Mouse (Mus musculus) kidney, adult 11 months (tissue): Measurements from ENCODE around the gene Tcf19.

ENCODE experiments used
- DNase-seq: peaks from one replicate; pipeline ENCODE4 v3.0.0; 2022

Gene Tcf19

GRCm38 (mm10) chr17:35516652-35517500 lies at the start of gene Tcf19, which contains the start of gene Cchcr1:
Gene Tcf19, minus strand, starts transcription at chr17:35516824.
Gene Cchcr1, plus strand, starts transcription at chr17:35517100.
- peak; percentile 99 for DNase-seq

GRCm38 (mm10) chr17:35558216-35558615 lies 41.6 kb upstream of the Tcf19 start:
- DNase-seq, result no peak

GRCm38 (mm10) chr17:35557351-35557750 lies 40.7 kb upstream of the Tcf19 start:
- DNase-seq, result no peak

- DNase-seq, result peak; percentile 87
Measured at GRCm38 (mm10) chr17:35556812-35557211, 40.2 kb upstream of the Tcf19 start.

- DNase-seq, result peak; percentile 53
Measured at GRCm38 (mm10) chr17:35556186-35556765, 39.7 kb upstream of the Tcf19 start.

- DNase-seq, result no peak
Measured at GRCm38 (mm10) chr17:35554761-35555397, 38.3 kb upstream of the Tcf19 start.

- DNase-seq, result no peak
Measured at GRCm38 (mm10) chr17:35554321-35554720, 37.7 kb upstream of the Tcf19 start.

- DNase-seq, result no peak
Measured at GRCm38 (mm10) chr17:35551881-35552414, 35.3 kb upstream of the Tcf19 start, which contains the start of gene Cdsn. Gene Cdsn, plus strand, starts transcription at chr17:35552128.

GRCm38 (mm10) chr17:35550871-35551270 lies 34.2 kb upstream of the Tcf19 start:
- no peak for DNase-seq

- no peak for DNase-seq
Measured at GRCm38 (mm10) chr17:35550143-35550494, 33.5 kb upstream of the Tcf19 start.

- peak; percentile 67 for DNase-seq
Measured at GRCm38 (mm10) chr17:35549437-35550142, 33.0 kb upstream of the Tcf19 start.

- DNase-seq, result no peak
Measured at GRCm38 (mm10) chr17:35548636-35549035, 32.0 kb upstream of the Tcf19 start.

GRCm38 (mm10) chr17:35547465-35547864 lies 30.8 kb upstream of the Tcf19 start:
- no peak for DNase-seq

GRCm38 (mm10) chr17:35544680-35545079 lies 28.1 kb upstream of the Tcf19 start:
- DNase-seq, result peak; percentile 41

GRCm38 (mm10) chr17:35544001-35544400 lies 27.4 kb upstream of the Tcf19 start:
- no peak for DNase-seq

GRCm38 (mm10) chr17:35543412-35543861 lies 26.8 kb upstream of the Tcf19 start:
- no peak for DNase-seq

- DNase-seq, result no peak
Measured at GRCm38 (mm10) chr17:35542761-35543411, 26.3 kb upstream of the Tcf19 start.

- no peak for DNase-seq
Measured at GRCm38 (mm10) chr17:35539540-35539939, 22.9 kb upstream of the Tcf19 start.

- DNase-seq, result no peak
Measured at GRCm38 (mm10) chr17:35538476-35538875, 21.9 kb upstream of the Tcf19 start.

GRCm38 (mm10) chr17:35537421-35537820 lies 20.8 kb upstream of the Tcf19 start:
- DNase-seq, result no peak

GRCm38 (mm10) chr17:35534343-35534742 lies 17.7 kb upstream of the Tcf19 start:
- DNase-seq, result peak; percentile 52

- DNase-seq, result no peak
Measured at GRCm38 (mm10) chr17:35532901-35533300, 16.3 kb upstream of the Tcf19 start, which contains the start of gene Psors1c2. Gene Psors1c2, plus strand, starts transcription at chr17:35533201.
